Mouse (Mus musculus) MEL (cell line): ENCODE results near the gene Uox. TPM values are rescaled to one million over a fixed set of nuclear protein-coding genes. Genes with fewer than 3 reads are reported as not detected.

Experiments used
- DNase-seq: peaks from one replicate; pipeline ENCODE4 v3.0.0; 2011; ENCODE audit warnings: low read depth, low spot score
- H3K27ac ChIP-seq: 2 replicates; pipeline ENCODE4 v1.5.1; 2012; ENCODE audit warnings: low read depth, mild to moderate bottlenecking, control low read depth, low read length, moderate library complexity; ENCODE audit not compliant: control insufficient read depth
- H3K27me3 ChIP-seq, 2 experiments: fragments of 150-350 bp in 1 of 2; sonication (generic) in 1 of 2; 2 replicates each; pipeline ENCODE4 v1.6.1; 2012; ENCODE audit warnings: low read length in 2 of 2, mild to moderate bottlenecking in 2 of 2, improper control_type of control experiment in 1 of 2, moderate library complexity in 1 of 2; ENCODE audit not compliant: insufficient read depth in 2 of 2, control insufficient read depth in 1 of 2
- H3K36me3 ChIP-seq, 2 experiments: 2 replicates each; pipeline ENCODE4 v1.6.1; 2012 to 2014; ENCODE audit warnings: low read length in 2 of 2, improper control_type of control experiment in 1 of 2, inconsistent platforms in 1 of 2, mild to moderate bottlenecking in 1 of 2; ENCODE audit not compliant: insufficient read depth in 2 of 2, control insufficient read depth in 1 of 2
- H3K4me1 ChIP-seq, 2 experiments: fragments of 150-350 bp in 1 of 2; sonication (generic) in 1 of 2; 2 replicates each; pipeline ENCODE4 v1.6.1; 2012; ENCODE audit warnings: low read length in 2 of 2, improper control_type of control experiment in 1 of 2, mild to moderate bottlenecking in 1 of 2; ENCODE audit not compliant: insufficient read depth in 2 of 2, control insufficient read depth in 1 of 2
- H3K4me3 ChIP-seq, 2 experiments: fragments of 150-350 bp in 1 of 2; sonication (generic) in 1 of 2; 2 replicates each; pipeline ENCODE4 v1.5.1; 2012; ENCODE audit warnings: low read depth in 2 of 2, low read length in 2 of 2, mild to moderate bottlenecking in 2 of 2, moderate library complexity in 2 of 2, control low read depth in 1 of 2, improper control_type of control experiment in 1 of 2; ENCODE audit not compliant: control insufficient read depth in 1 of 2, insufficient read depth in 1 of 2
- H3K79me2 ChIP-seq: 2 replicates; pipeline ENCODE4 v1.6.1; 2012; ENCODE audit warnings: mild to moderate bottlenecking, low read length, moderate library complexity; ENCODE audit not compliant: control insufficient read depth, poor library complexity, insufficient read depth
- H3K9ac ChIP-seq: 2 replicates; pipeline ENCODE4 v1.6.1; 2012; ENCODE audit warnings: low read depth, mild to moderate bottlenecking, control low read depth, low read length, moderate library complexity; ENCODE audit not compliant: control insufficient read depth, poor library complexity, severe bottlenecking
- H3K9me3 ChIP-seq: fragments of 150-350 bp; sonication (generic); replicated peaks from 2 replicates; pipeline ENCODE4 v1.6.1; 2012; ENCODE audit warnings: mild to moderate bottlenecking, low read length, improper control_type of control experiment, moderate library complexity; ENCODE audit not compliant: insufficient read depth
- BHLHE40 ChIP-seq: IDR thresholded peaks from 2 replicates; pipeline ENCODE4 v1.6.1; 2012; ENCODE audit warnings: low read depth, mild to moderate bottlenecking, inconsistent platforms, low read length, improper control_type of control experiment, borderline replicate concordance
- CHD2 ChIP-seq: IDR thresholded peaks from 2 replicates; pipeline ENCODE4 v1.6.1; 2011; ENCODE audit warnings: low read length, improper control_type of control experiment
- CTCF ChIP-seq, 3 experiments: IDR thresholded peaks in 2 of 3; conservative IDR thresholded peaks in 1 of 3; 2 replicates each; pipeline ENCODE4 v1.5.1; 2011 to 2012; ENCODE audit warnings: low read length in 3 of 3, low read depth in 2 of 3, mild to moderate bottlenecking in 2 of 3, improper control_type of control experiment in 1 of 3, inconsistent platforms in 1 of 3, mixed read lengths in 1 of 3, moderate library complexity in 1 of 3; ENCODE audit not compliant: control insufficient read depth in 1 of 3, insufficient read depth in 1 of 3, poor library complexity in 1 of 3, severe bottlenecking in 1 of 3
- EP300 ChIP-seq, 2 experiments: IDR thresholded peaks; 2 replicates each; pipeline ENCODE4 v1.6.1; 2011; ENCODE audit warnings: improper control_type of control experiment in 2 of 2, low read length in 2 of 2, low read depth in 1 of 2, mild to moderate bottlenecking in 1 of 2
- ETS1 ChIP-seq: IDR thresholded peaks from 2 replicates; pipeline ENCODE4 v1.6.1; 2012; ENCODE audit warnings: low read depth, mild to moderate bottlenecking, inconsistent platforms, low read length, improper control_type of control experiment, moderate library complexity
- GATA1 ChIP-seq: IDR thresholded peaks from 2 replicates; pipeline ENCODE4 v1.6.1; 2011; ENCODE audit warnings: low read depth, low read length, improper control_type of control experiment
- HCFC1 ChIP-seq: IDR thresholded peaks from 2 replicates; pipeline ENCODE4 v1.6.1; 2012; ENCODE audit warnings: low read depth, mild to moderate bottlenecking, inconsistent platforms, low read length, improper control_type of control experiment, moderate library complexity
- KAT2A ChIP-seq: conservative IDR thresholded peaks from 2 replicates; pipeline ENCODE4 v1.6.1; 2012; ENCODE audit warnings: low read depth, low read length, improper control_type of control experiment, inconsistent platforms
- MAX ChIP-seq: IDR thresholded peaks from 2 replicates; pipeline ENCODE4 v1.6.1; 2011; ENCODE audit warnings: low read length, improper control_type of control experiment
- MYB ChIP-seq: IDR thresholded peaks from 2 replicates; pipeline ENCODE4 v1.6.1; 2011; ENCODE audit warnings: mild to moderate bottlenecking, low read depth, low read length, improper control_type of control experiment
- NELFE ChIP-seq: IDR thresholded peaks from 2 replicates; pipeline ENCODE4 v1.6.1; 2011; ENCODE audit warnings: low read depth, low read length, improper control_type of control experiment
- POLR2A ChIP-seq, 2 experiments: IDR thresholded peaks; 2 replicates each; pipeline ENCODE4 v1.6.1; 2011 to 2012; ENCODE audit warnings: low read length in 2 of 2, mild to moderate bottlenecking in 2 of 2, control low read depth in 1 of 2, improper control_type of control experiment in 1 of 2, low read depth in 1 of 2, moderate library complexity in 1 of 2; ENCODE audit not compliant: control insufficient read depth in 1 of 2, insufficient read depth in 1 of 2, poor library complexity in 1 of 2
- TAL1 ChIP-seq: IDR thresholded peaks from 2 replicates; pipeline ENCODE4 v1.6.1; 2012; ENCODE audit warnings: mild to moderate bottlenecking, inconsistent platforms, low read length, moderate library complexity, mixed read lengths
- TBP ChIP-seq: IDR thresholded peaks from 2 replicates; pipeline ENCODE4 v1.8.0; 2011; ENCODE audit warnings: low read depth, low read length, improper control_type of control experiment
- UBTF ChIP-seq: IDR thresholded peaks from 2 replicates; pipeline ENCODE4 v1.6.1; 2012; ENCODE audit warnings: low read depth, mild to moderate bottlenecking, inconsistent platforms, low read length, improper control_type of control experiment, moderate library complexity, borderline replicate concordance; ENCODE audit not compliant: insufficient read depth
- USF1 ChIP-seq: IDR thresholded peaks from 2 replicates; pipeline ENCODE4 v1.6.1; 2014; ENCODE audit warnings: low read depth, mild to moderate bottlenecking, inconsistent platforms, low read length, improper control_type of control experiment, moderate library complexity
- ZNF384 ChIP-seq: IDR thresholded peaks from 2 replicates; pipeline ENCODE4 v1.6.1; 2012; ENCODE audit warnings: low read depth, mild to moderate bottlenecking, inconsistent platforms, low read length, improper control_type of control experiment
- polyA plus RNA-seq, 2 experiments: library from polyadenylated mRNA; stranded (reverse) in 1 of 2; unstranded in 1 of 2; fragments of >175 nt in 1 of 2; fragments of >200 nt in 1 of 2; gene quantifications; 2 replicates each; pipeline versions ENCODE4 v1.2.1 to v1.2.4; 2012; ENCODE audit warnings: low replicate concordance in 2 of 2, low read depth in 1 of 2; ENCODE audit not compliant: insufficient read length in 2 of 2, insufficient read depth in 1 of 2, missing spikeins in 1 of 2
- total RNA-seq: library from RNA; depleted of rRNA; stranded (reverse); fragments of 300-350 nt; gene quantifications from 2 replicates; pipeline ENCODE4 v1.2.3, GENCODE M21; 2012

Gene Uox
- total and polyA plus RNA-seq, 3 experiments, result not detected

GRCm38 (mm10) chr3:146596864-146597263, 26.6 kb downstream of the Uox start:
- H3K36me3 ChIP-seq, result no peaks in the 10 kb centered on the region
- H3K27ac ChIP-seq, result no peak overlapping the region
- no peak overlapping the region for H3K9ac ChIP-seq
- no peak for DNase-seq
- H3K9me3 ChIP-seq, result no peaks in the 10 kb centered on the region
- no peaks in the 10 kb centered on the region for H3K79me2 ChIP-seq
- no peaks in the 10 kb centered on the region for H3K4me1 ChIP-seq
- TF ChIP-seq GATA1 (no peak), USF1 (no peak), MAX (no peak), ZNF384 (no peak), ETS1 (no peak), POLR2A (IDR thresholded peaks at IDR 0.05; ENCODE audit: control insufficient read depth in 1 of 2, insufficient read depth in 1 of 2, low read depth in 1 of 2, low read length in 2 of 2, poor library complexity in 1 of 2) (no peak), HCFC1 (no peak), UBTF (no peak), MYB (no peak), CHD2 (no peak), CTCF (IDR thresholded peaks at IDR 0.05 in 2 of 3, conservative IDR thresholded peaks at IDR 0.05 in 1 of 3; ENCODE audit: control insufficient read depth in 1 of 3, insufficient read depth in 1 of 3, low read depth in 2 of 3, low read length in 3 of 3, poor library complexity in 1 of 3, severe bottlenecking in 1 of 3) (no peak), KAT2A (no peak), NELFE (no peak), BHLHE40 (no peak), TAL1 (no peak)
- no peak overlapping the region for H3K4me3 ChIP-seq
- peaks cover 0 to 2% of the 10 kb centered on the region in 2 experiments; a peak in 1 of 4 replicates for H3K27me3 ChIP-seq

DNA sequence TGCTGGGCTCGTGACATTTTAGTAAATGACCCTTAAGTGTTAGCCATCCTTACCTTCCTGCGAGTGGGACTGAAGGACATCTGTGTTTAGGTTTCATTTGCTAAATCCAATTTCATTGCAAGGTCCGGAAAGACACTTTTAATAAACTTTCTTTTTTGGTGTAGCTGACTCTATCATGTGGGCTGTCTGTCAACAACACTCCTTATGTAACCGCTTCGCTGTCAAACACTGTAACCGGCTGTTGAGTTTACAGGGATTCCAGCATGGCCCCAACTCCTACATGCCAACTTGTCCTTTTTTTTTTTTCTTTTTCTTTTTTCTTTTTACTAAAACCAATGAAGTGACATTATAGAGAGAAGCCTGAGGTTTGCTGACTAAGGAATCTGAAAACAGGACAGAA, 28.2 kb downstream of the Uox start:
- H3K4me1 ChIP-seq, result no peaks in the 10 kb centered on the region
- H3K9ac ChIP-seq, result no peak overlapping the region
- peaks cover 0 to 2% of the 10 kb centered on the region in 2 experiments; a peak in 1 of 4 replicates for H3K27me3 ChIP-seq
- TF ChIP-seq TBP (no peak), EP300 (IDR thresholded peaks at IDR 0.05; ENCODE audit: low read depth in 1 of 2, low read length in 2 of 2) (no peak)
- H3K9me3 ChIP-seq, result no peaks in the 10 kb centered on the region
- no peaks in the 10 kb centered on the region for H3K79me2 ChIP-seq
- DNase-seq, result no peak
- no peak overlapping the region for H3K27ac ChIP-seq
- H3K4me3 ChIP-seq, result no peak overlapping the region
- no peaks in the 10 kb centered on the region for H3K36me3 ChIP-seq
